In the genomic region with DNA sequence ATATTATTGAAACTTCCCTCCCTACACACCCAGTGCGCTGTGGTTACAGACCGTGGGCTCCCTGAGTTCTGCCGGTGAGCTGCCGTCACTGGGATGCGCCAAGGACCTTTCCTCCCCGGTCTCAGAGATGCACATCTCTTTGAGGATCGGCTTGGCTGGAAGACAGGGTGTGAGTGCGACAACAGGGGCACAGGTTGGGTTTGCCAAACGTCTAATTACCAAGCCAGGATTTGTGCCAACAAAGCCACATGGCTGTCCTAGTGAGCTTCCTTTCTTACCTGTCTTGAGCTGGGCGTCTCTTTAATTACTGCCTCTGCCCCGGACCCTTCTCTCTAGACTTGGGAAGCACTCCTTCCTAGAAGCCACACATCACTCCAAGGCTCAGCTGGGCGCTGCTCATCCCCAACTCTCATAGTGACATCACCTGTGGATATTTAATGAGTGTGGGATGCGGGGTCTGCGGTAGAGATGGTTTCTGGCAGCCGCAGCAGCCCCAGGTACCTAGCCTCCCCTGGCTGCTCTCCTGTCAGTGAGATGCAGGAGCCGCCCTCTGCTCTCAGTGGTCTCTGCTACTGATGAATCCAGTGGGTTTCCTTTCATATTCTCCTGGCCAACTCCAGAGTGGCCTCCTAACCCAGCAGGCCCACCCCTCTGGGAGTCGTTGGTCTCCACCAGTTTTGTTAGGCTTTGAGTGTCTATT, we compare ENCODE assay signal across 15 mouse cellular contexts. TPM values are rescaled to one million over a fixed set of nuclear protein-coding genes. Genes with fewer than 3 reads are reported as not detected.
DNase-seq lines count a peak whose midpoint lies in the region; ATAC-seq and TF ChIP-seq lines count a peak whose summit lies in the region.
"Had no signal": no experiment of that assay in that cellular context is flagged by ENCODE, and none has a peak within 500 bp of the region (broad histone marks: within the 10 kb centered on the region; RNA-seq: fewer than 3 reads in every experiment).

No protein-coding gene starts in this region.

- H3K79me2 ChIP-seq in myocyte (ENCODE audit: control insufficient read depth, insufficient read depth) = peaks cover 4% of the 10 kb centered on the region

- no peak overlapping the region for H3ac ChIP-seq in myocyte (ENCODE audit: control insufficient read depth, insufficient read length)

- 0 out of 2 replicates have a peak overlapping the region, but pooled peaks have one; percentile 9 for H3K4me3 ChIP-seq in forebrain, embryonic 12.5 days (replicated peaks)
- H3K4me3 ChIP-seq in forebrain, postnatal 0 days (ENCODE audit: low read depth, low read length) = no peak overlapping the region
- peak overlapping the region; percentile 23 for H3K4me3 ChIP-seq in hindbrain, embryonic 13.5 days
- H3K4me3 ChIP-seq in myocyte = no peak overlapping the region
- H3K4me3 ChIP-seq: liver, embryonic 12.5 days; stomach, embryonic 15.5 days had no signal

- no peaks in the 10 kb centered on the region; the same call in 1 of the 2 replicates for H3K27me3 ChIP-seq in forebrain, embryonic 12.5 days
- no peaks in the 10 kb centered on the region for H3K27me3 ChIP-seq in forebrain, postnatal 0 days (ENCODE audit: insufficient read depth, low read length)
- peaks cover 31% of the 10 kb centered on the region; the same call in 1 of the 2 replicates for H3K27me3 ChIP-seq in hindbrain, embryonic 13.5 days
- no peaks in the 10 kb centered on the region for H3K27me3 ChIP-seq in myocyte (ENCODE audit: control insufficient read depth, insufficient read depth, insufficient read length)
- H3K27me3 ChIP-seq: liver, embryonic 12.5 days; stomach, embryonic 15.5 days had no signal

- TF ChIP-seq POLR2A in myocyte (IDR thresholded peaks at IDR 0.05; ENCODE audit: insufficient read length, low read depth) = no peak

- DNase-seq in forebrain, postnatal 0 days = no peak
- peak; percentile 64 to 72 for DNase-seq in cerebellum, postnatal 14 days
- DNase-seq in layer of hippocampus, adult 11-12 months (ENCODE audit: low spot score) = no peak
- DNase-seq in thymus, adult 18-20 months = no peak
- DNase-seq in gastrocnemius, adult 18-20 months (ENCODE audit: low spot score) = no peak
- DNase-seq: adrenal gland, postnatal 36 days; heart, adult 18-20 months; heart, postnatal 4 days; right cerebral cortex, postnatal 25 days had no signal

- no peak for TF ChIP-seq CTCF in forebrain, postnatal 0 days (IDR thresholded peaks at IDR 0.05; ENCODE audit: low read depth)

- peak overlapping the region; percentile 30 for H3K4me2 ChIP-seq in forebrain, embryonic 12.5 days
- H3K4me2 ChIP-seq in forebrain, postnatal 0 days (ENCODE audit: low read depth) = no peak overlapping the region; the same call in 1 of the 2 replicates
- peak overlapping the region; percentile 46 for H3K4me2 ChIP-seq in hindbrain, embryonic 13.5 days
- no peak overlapping the region for H3K4me2 ChIP-seq in myocyte (ENCODE audit: low read depth)
- H3K4me2 ChIP-seq: liver, embryonic 12.5 days; stomach, embryonic 15.5 days had no signal

- H3K36me3 ChIP-seq in forebrain, embryonic 12.5 days (replicated peaks) = no peaks in the 10 kb centered on the region
- 0 out of 2 replicates have a peak, but pooled peaks cover 4% of the 10 kb centered on the region for H3K36me3 ChIP-seq in forebrain, postnatal 0 days (ENCODE audit: insufficient read depth)
- no peaks in the 10 kb centered on the region for H3K36me3 ChIP-seq in hindbrain, embryonic 13.5 days
- peaks cover 64% of the 10 kb centered on the region for H3K36me3 ChIP-seq in myocyte (ENCODE audit: control insufficient read depth, insufficient read depth)

- 68% methylated on average over 17 of the region's 17 CpGs for WGBS in forebrain, embryonic 12.5 days
- 65% methylated on average over 17 of the region's 17 CpGs for WGBS in forebrain, postnatal 0 days
- WGBS in hindbrain, embryonic 13.5 days = 67% methylated on average over 17 of the region's 17 CpGs

- H3K9ac ChIP-seq in forebrain, embryonic 12.5 days = no peak overlapping the region
- H3K9ac ChIP-seq in forebrain, postnatal 0 days = no peak overlapping the region
- H3K9ac ChIP-seq in hindbrain, embryonic 13.5 days = peak overlapping the region; percentile 39; the same call in 1 of the 2 replicates
- H3K9ac ChIP-seq: liver, embryonic 12.5 days; stomach, embryonic 15.5 days had no signal

- no peak overlapping the region for H3K27ac ChIP-seq in forebrain, embryonic 12.5 days
- no peak overlapping the region for H3K27ac ChIP-seq in forebrain, postnatal 0 days (ENCODE audit: low read depth, low read length)
- no peak overlapping the region for H3K27ac ChIP-seq in hindbrain, embryonic 13.5 days
- H3K27ac ChIP-seq: kidney, postnatal 0 days; liver, embryonic 12.5 days; stomach, embryonic 15.5 days had no signal

- peaks cover 19% of the 10 kb centered on the region for H3K4me1 ChIP-seq in forebrain, embryonic 12.5 days
- H3K4me1 ChIP-seq in forebrain, postnatal 0 days (ENCODE audit: insufficient read depth) = no peaks in the 10 kb centered on the region
- peaks cover 17% of the 10 kb centered on the region for H3K4me1 ChIP-seq in hindbrain, embryonic 13.5 days (replicated peaks)
- H3K4me1 ChIP-seq: liver, embryonic 12.5 days had no signal

- no peaks in the 10 kb centered on the region for H3K9me3 ChIP-seq in forebrain, embryonic 12.5 days
- H3K9me3 ChIP-seq in forebrain, postnatal 0 days (ENCODE audit: low read length) = no peaks in the 10 kb centered on the region
- no peaks in the 10 kb centered on the region for H3K9me3 ChIP-seq in hindbrain, embryonic 13.5 days
- H3K9me3 ChIP-seq: liver, embryonic 12.5 days; stomach, embryonic 15.5 days had no signal

- ATAC-seq in forebrain, embryonic 12.5 days (ENCODE audit: low FRiP score) = no peak
- ATAC-seq in forebrain, postnatal 0 days = no peak
- ATAC-seq in hindbrain, embryonic 13.5 days (ENCODE audit: low FRiP score) = no peak
- ATAC-seq: liver, embryonic 12.5 days had no signal

TF ChIP-seq in myocyte, 11 proteins besides CTCF, POLR2A, EP300 and RAD21:
- TF ChIP-seq POLR2AphosphoS2 (IDR thresholded peaks at IDR 0.05; ENCODE audit: insufficient read length, low read depth) (peak; percentile 58), USF1 (IDR thresholded peaks at IDR 0.05; ENCODE audit: low read depth) (no peak)

RNA-seq across cellular contexts. Expression of a gene that starts 18.3 kb away (rescaled TPM):
- polyA plus RNA-seq in forebrain, embryonic 12.5 days (2016; fragmentation: Nextera tagmentation; extraction: Ambion mirVana) = 0.92 and 0.96 TPM in 2 replicates
- 20.8 and 21.9 TPM in 2 replicates for total RNA-seq in forebrain, postnatal 0 days (2014; rRNA removed)
- 3.0 and 4.0 TPM in 2 replicates for polyA plus RNA-seq in forebrain, postnatal 0 days (2015; fragmentation: Nextera tagmentation; extraction: Ambion mirVana)
- polyA plus RNA-seq in hindbrain, embryonic 13.5 days (2015; fragmentation: Nextera tagmentation; extraction: Ambion mirVana) = 0.36 and 0.40 TPM in 2 replicates
- polyA plus RNA-seq in myocyte (2012; fragmentation: generic; extraction: Trizol) = 30.9 TPM
- total RNA-seq in gastrocnemius, adult 18-20 months (2021) = 10 to 100 TPM; 15.9 to 16.3 TPM

Comparison
In these comparisons a context has a peak if more than half of its experiments do, and no peak if none do; other contexts are left out.
1. H3K4me2 ChIP-seq: peak in forebrain, embryonic 12.5 days (single experiment) and hindbrain, embryonic 13.5 days (single experiment); none in forebrain, postnatal 0 days (single experiment) and myocyte (single experiment).
2. H3K4me3 ChIP-seq: peak in forebrain, embryonic 12.5 days (single experiment) and hindbrain, embryonic 13.5 days (single experiment); none in forebrain, postnatal 0 days (single experiment) and myocyte (single experiment).
3. DNase-seq: peak in cerebellum, postnatal 14 days (2 of 2); none in forebrain, postnatal 0 days (single experiment), layer of hippocampus, adult 11-12 months (single experiment), thymus, adult 18-20 months (0 of 2) and gastrocnemius, adult 18-20 months (single experiment).